Mouse (Mus musculus): Measurements from ENCODE around the gene Asic1. TPM values are rescaled to one million over a fixed set of nuclear protein-coding genes. Genes with fewer than 3 reads are reported as not detected.

Gene Asic1
- polyA plus RNA-seq, 1 experiment from 2014 or later, result 66.0 TPM

- Histone ChIP-seq H3K9ac (replicated peaks; ENCODE audit: low read depth, low read length) (0 out of 2 replicates have a peak overlapping the region, but pooled peaks have one; percentile 16), H3K4me1 (ENCODE audit: control insufficient read depth, insufficient read depth, low read length) (peaks cover 13% of the 10 kb centered on the region; the same call in 1 of the 2 replicates), H3K36me3 (ENCODE audit: control insufficient read depth, insufficient read depth, low read length) (no peaks in the 10 kb centered on the region), H3K27me3 (ENCODE audit: control insufficient read depth, insufficient read depth, low read length) (no peaks in the 10 kb centered on the region), H3K4me3 (ENCODE audit: low read depth, low read length) (no peak overlapping the region), H3K27ac (ENCODE audit: low read depth, low read length) (peak overlapping the region; percentile 70), H3K4me2 (ENCODE audit: low read depth, low read length) (peak overlapping the region; percentile 11; the same call in 1 of the 2 replicates), H3K9me3 (ENCODE audit: control insufficient read depth, low read length) (no peaks in the 10 kb centered on the region)
- WGBS, result 31% methylated on average over 9 of the region's 9 CpGs
- ATAC-seq (ENCODE audit: low read depth), result no peak
Observed at GRCm38 (mm10) chr15:99655956-99656355, 14.2 kb upstream of the Asic1 start.

DNA sequence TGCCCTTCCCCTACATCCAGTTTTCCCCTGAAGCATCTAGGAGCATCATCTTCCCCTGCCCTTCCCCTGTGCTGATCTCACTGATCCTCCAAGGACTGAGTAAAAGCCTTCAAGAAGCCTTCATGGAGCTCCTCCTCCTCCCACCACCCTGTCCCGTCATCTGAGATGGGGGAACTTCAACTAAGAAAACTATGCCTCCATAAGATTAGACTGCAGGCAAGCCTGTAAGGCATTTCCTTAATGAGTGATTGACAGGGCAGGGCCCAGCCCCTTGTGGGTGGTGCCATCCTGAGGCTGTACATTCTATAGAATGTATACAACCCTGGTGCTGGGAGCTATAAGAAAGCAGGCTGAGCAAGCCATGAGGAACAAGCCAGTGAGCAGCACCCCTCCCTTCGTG lies 11.7 kb upstream of the Asic1 start:
- Histone ChIP-seq H3K36me3 (ENCODE audit: control insufficient read depth, insufficient read depth, low read length) (no peaks in the 10 kb centered on the region), H3K4me2 (ENCODE audit: low read depth, low read length) (no peak overlapping the region), H3K9me3 (ENCODE audit: control insufficient read depth, low read length) (no peaks in the 10 kb centered on the region), H3K9ac (replicated peaks; ENCODE audit: low read depth, low read length) (no peak overlapping the region), H3K4me3 (ENCODE audit: low read depth, low read length) (no peak overlapping the region), H3K4me1 (ENCODE audit: control insufficient read depth, insufficient read depth, low read length) (peaks cover 8% of the 10 kb centered on the region; the same call in 1 of the 2 replicates), H3K27ac (ENCODE audit: low read depth, low read length) (no peak overlapping the region), H3K27me3 (ENCODE audit: control insufficient read depth, insufficient read depth, low read length) (no peaks in the 10 kb centered on the region)
- 79% methylated on average over 2 of the region's 2 CpGs for WGBS
- ATAC-seq (ENCODE audit: low read depth), result no peak

GRCm38 (mm10) chr15:99661121-99661830 lies 8.9 kb upstream of the Asic1 start:
- peaks cover 20% of the 10 kb centered on the region for H3K4me1 ChIP-seq (ENCODE audit: control insufficient read depth, insufficient read depth, low read length)
- no peak overlapping the region for H3K4me2 ChIP-seq (ENCODE audit: low read depth, low read length)
- WGBS, result 94% methylated on average over 15 of the region's 15 CpGs
- H3K27me3 ChIP-seq (ENCODE audit: control insufficient read depth, insufficient read depth, low read length), result no peaks in the 10 kb centered on the region
- no peaks in the 10 kb centered on the region for H3K36me3 ChIP-seq (ENCODE audit: control insufficient read depth, insufficient read depth, low read length)
- H3K4me3 ChIP-seq (ENCODE audit: low read depth, low read length), result no peak overlapping the region
- H3K9me3 ChIP-seq (ENCODE audit: control insufficient read depth, low read length), result no peaks in the 10 kb centered on the region
- no peak for ATAC-seq (ENCODE audit: low read depth)
- no peak overlapping the region for H3K27ac ChIP-seq (ENCODE audit: low read depth, low read length)
- no peak overlapping the region for H3K9ac ChIP-seq (replicated peaks; ENCODE audit: low read depth, low read length)

DNA sequence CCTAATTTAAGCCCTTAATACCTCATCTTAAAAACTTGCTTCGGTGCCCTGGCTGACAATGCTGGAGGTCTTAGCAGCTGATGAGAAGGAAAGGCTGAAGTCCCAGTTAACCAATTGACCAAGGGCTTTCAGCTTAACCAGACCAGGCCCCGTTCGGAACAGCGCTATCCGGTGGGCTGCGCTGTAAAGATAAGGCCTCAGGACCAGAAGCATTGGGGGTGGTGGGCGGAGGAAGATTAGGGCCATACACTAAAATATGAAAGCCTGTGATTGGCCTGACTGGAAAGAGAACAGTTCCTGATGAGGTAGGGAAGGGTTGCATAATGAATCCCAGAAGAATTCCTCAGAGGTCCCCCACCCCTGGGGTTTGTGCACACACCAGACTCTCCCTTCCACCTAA lies 7.8 kb upstream of the Asic1 start:
- ATAC-seq (ENCODE audit: low read depth), result no peak
- Histone ChIP-seq H3K4me2 (ENCODE audit: low read depth, low read length) (no peak overlapping the region), H3K36me3 (ENCODE audit: control insufficient read depth, insufficient read depth, low read length) (no peaks in the 10 kb centered on the region), H3K4me3 (ENCODE audit: low read depth, low read length) (no peak overlapping the region), H3K4me1 (ENCODE audit: control insufficient read depth, insufficient read depth, low read length) (peaks cover 20% of the 10 kb centered on the region), H3K27ac (ENCODE audit: low read depth, low read length) (peak overlapping the region; percentile 62; the same call in 1 of the 2 replicates), H3K9ac (replicated peaks; ENCODE audit: low read depth, low read length) (no peak overlapping the region), H3K27me3 (ENCODE audit: control insufficient read depth, insufficient read depth, low read length) (no peaks in the 10 kb centered on the region), H3K9me3 (ENCODE audit: control insufficient read depth, low read length) (no peaks in the 10 kb centered on the region)
- WGBS, result 55% methylated on average over 7 of the region's 7 CpGs

DNA sequence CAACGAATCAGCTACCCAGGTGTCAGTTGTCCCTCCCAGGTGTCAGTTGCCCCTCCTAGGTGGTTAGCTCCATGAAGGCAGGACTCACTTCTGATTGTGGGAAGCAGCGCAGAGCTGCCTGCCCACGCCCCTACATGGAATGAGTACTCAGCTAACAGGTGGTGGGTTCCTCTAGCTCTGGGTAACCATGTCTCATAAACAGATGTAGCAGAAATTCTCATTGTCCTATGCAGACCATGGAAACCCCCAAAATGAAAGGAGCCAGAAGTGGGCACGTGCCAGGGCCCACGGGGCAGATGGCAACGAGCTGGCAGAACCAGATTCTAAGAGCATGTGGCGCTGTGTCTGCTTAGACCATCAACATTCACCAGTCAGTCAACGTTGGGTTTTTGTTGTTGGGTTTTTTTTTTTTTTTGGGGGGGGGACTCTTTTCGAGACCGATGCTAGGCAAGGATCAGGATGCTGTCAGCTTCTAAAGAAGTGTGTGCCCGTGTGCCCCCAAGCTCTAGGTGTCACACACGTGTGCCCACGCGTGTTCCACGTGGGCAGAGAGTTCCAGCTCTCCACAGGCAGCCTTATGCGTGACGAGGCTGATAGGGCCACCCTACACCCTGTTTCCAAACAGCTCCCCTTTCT lies 6.1 kb upstream of the Asic1 start:
- no peaks in the 10 kb centered on the region for H3K27me3 ChIP-seq (ENCODE audit: control insufficient read depth, insufficient read depth, low read length)
- H3K4me3 ChIP-seq (ENCODE audit: low read depth, low read length), result peak overlapping the region; percentile 33
- peak overlapping the region; percentile 89 for H3K27ac ChIP-seq (ENCODE audit: low read depth, low read length)
- H3K36me3 ChIP-seq (ENCODE audit: control insufficient read depth, insufficient read depth, low read length), result no peaks in the 10 kb centered on the region
- ATAC-seq (ENCODE audit: low read depth), result peak; percentile 28; the same call in 1 of the 2 replicates
- H3K4me1 ChIP-seq (ENCODE audit: control insufficient read depth, insufficient read depth, low read length), result peaks cover 27% of the 10 kb centered on the region
- no peaks in the 10 kb centered on the region for H3K9me3 ChIP-seq (ENCODE audit: control insufficient read depth, low read length)
- WGBS, result 5% methylated on average over 17 of the region's 17 CpGs
- peak overlapping the region; percentile 68 for H3K9ac ChIP-seq (replicated peaks; ENCODE audit: low read depth, low read length)
- peak overlapping the region; percentile 73 for H3K4me2 ChIP-seq (ENCODE audit: low read depth, low read length)

- Histone ChIP-seq H3K27me3 (ENCODE audit: control insufficient read depth, insufficient read depth, low read length) (no peaks in the 10 kb centered on the region), H3K9me3 (ENCODE audit: control insufficient read depth, low read length) (no peaks in the 10 kb centered on the region), H3K4me3 (ENCODE audit: low read depth, low read length) (peak overlapping the region; percentile 33), H3K4me2 (ENCODE audit: low read depth, low read length) (peak overlapping the region; percentile 73), H3K36me3 (ENCODE audit: control insufficient read depth, insufficient read depth, low read length) (no peaks in the 10 kb centered on the region), H3K4me1 (ENCODE audit: control insufficient read depth, insufficient read depth, low read length) (peaks cover 31% of the 10 kb centered on the region), H3K27ac (ENCODE audit: low read depth, low read length) (peak overlapping the region; percentile 89), H3K9ac (replicated peaks; ENCODE audit: low read depth, low read length) (peak overlapping the region; percentile 68)
- peak; percentile 46 for ATAC-seq (ENCODE audit: low read depth)
- WGBS, result under 1% methylated on average over 52 of the region's 52 CpGs
Observed at GRCm38 (mm10) chr15:99664600-99665451, 5.3 kb upstream of the Asic1 start.

GRCm38 (mm10) chr15:99667544-99667943 lies 2.6 kb upstream of the Asic1 start:
- Histone ChIP-seq H3K9me3 (ENCODE audit: control insufficient read depth, low read length) (no peaks in the 10 kb centered on the region), H3K27ac (ENCODE audit: low read depth, low read length) (no peak overlapping the region), H3K4me3 (ENCODE audit: low read depth, low read length) (no peak overlapping the region), H3K27me3 (ENCODE audit: control insufficient read depth, insufficient read depth, low read length) (no peaks in the 10 kb centered on the region; the same call in 1 of the 2 replicates), H3K36me3 (ENCODE audit: control insufficient read depth, insufficient read depth, low read length) (peaks cover under 1% of the 10 kb centered on the region; the same call in 1 of the 2 replicates), H3K9ac (replicated peaks; ENCODE audit: low read depth, low read length) (no peak overlapping the region), H3K4me1 (ENCODE audit: control insufficient read depth, insufficient read depth, low read length) (peaks cover 41% of the 10 kb centered on the region), H3K4me2 (ENCODE audit: low read depth, low read length) (no peak overlapping the region)
- no peak for ATAC-seq (ENCODE audit: low read depth)
- 100% methylated on average over 2 of the region's 2 CpGs for WGBS

DNA sequence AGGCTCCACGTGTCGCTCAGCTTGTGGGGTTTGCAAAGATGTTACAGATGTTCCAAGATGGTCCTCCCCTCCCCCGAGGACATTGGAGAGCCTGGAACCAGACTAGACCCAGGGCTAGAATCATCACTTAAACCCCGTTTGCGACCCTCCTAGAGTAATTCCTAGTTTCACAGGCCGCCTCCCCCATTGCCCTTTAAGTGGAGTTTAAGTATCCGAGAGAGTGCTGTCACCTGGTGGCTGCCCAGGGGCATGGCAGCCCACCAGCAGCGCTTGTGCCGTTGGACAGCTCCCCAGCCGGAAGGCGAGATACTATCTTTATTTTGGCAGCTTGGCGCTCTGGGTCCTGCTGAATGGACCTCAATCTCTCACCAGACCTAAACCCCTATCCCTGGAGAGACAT lies 1.3 kb upstream of the Asic1 start:
- H3K9ac ChIP-seq (replicated peaks; ENCODE audit: low read depth, low read length), result peak overlapping the region; percentile 16; the same call in 1 of the 2 replicates
- no peaks in the 10 kb centered on the region; the same call in 1 of the 2 replicates for H3K27me3 ChIP-seq (ENCODE audit: control insufficient read depth, insufficient read depth, low read length)
- WGBS, result under 1% methylated on average over 12 of the region's 12 CpGs
- H3K36me3 ChIP-seq (ENCODE audit: control insufficient read depth, insufficient read depth, low read length), result peaks cover 5% of the 10 kb centered on the region; the same call in 1 of the 2 replicates
- H3K4me3 ChIP-seq (ENCODE audit: low read depth, low read length), result peak overlapping the region; percentile 15; the same call in 1 of the 2 replicates
- peak overlapping the region; percentile 95 for H3K27ac ChIP-seq (ENCODE audit: low read depth, low read length)
- H3K9me3 ChIP-seq (ENCODE audit: control insufficient read depth, low read length), result no peaks in the 10 kb centered on the region
- peaks cover 52% of the 10 kb centered on the region for H3K4me1 ChIP-seq (ENCODE audit: control insufficient read depth, insufficient read depth, low read length)
- H3K4me2 ChIP-seq (ENCODE audit: low read depth, low read length), result peak overlapping the region; percentile 64; the same call in 1 of the 2 replicates
- ATAC-seq (ENCODE audit: low read depth), result no peak
